Mouse (Mus musculus): ENCODE results near the gene Svip. TPM values are rescaled to one million over a fixed set of nuclear protein-coding genes. Genes with fewer than 3 reads are reported as not detected.

Gene Svip
- polyA plus RNA-seq, 1 experiment from 2014 or later: 10.3 TPM

GRCm38 (mm10) chr7:51955424-51956041, 50.3 kb downstream of the Svip start:
- H3K27me3 ChIP-seq (ENCODE audit: insufficient read depth, low read length): no peaks in the 10 kb centered on the region
- ATAC-seq: no peak
- H3K9ac ChIP-seq (replicated peaks): no peak overlapping the region
- H3K4me1 ChIP-seq (ENCODE audit: insufficient read depth): no peaks in the 10 kb centered on the region
- H3K4me3 ChIP-seq (ENCODE audit: low read depth, low read length): no peak overlapping the region
- 64% methylated on average over 9 of the region's 9 CpGs for WGBS (ENCODE audit: insufficient replicate concordance)
- no peak overlapping the region for H3K4me2 ChIP-seq (ENCODE audit: low read depth, low read length)
- no peak overlapping the region for H3K27ac ChIP-seq (ENCODE audit: low read depth)
- TF ChIP-seq CTCF (IDR thresholded peaks at IDR 0.05; ENCODE audit: low read depth) (no peak), EP300 (IDR thresholded peaks at IDR 0.05; ENCODE audit: low read depth) (no peak)
- H3K36me3 ChIP-seq (replicated peaks; ENCODE audit: insufficient read depth, low read length): no peaks in the 10 kb centered on the region
- DNase-seq: no peak
- no peaks in the 10 kb centered on the region for H3K9me3 ChIP-seq (ENCODE audit: low read length)

Other genes with a start within 250 kb of the Svip start
- gene Gas2, start 144.0 kb downstream of the Svip start, polyA plus RNA-seq (2015; fragmentation: Nextera tagmentation; extraction: Ambion mirVana): 6.1 and 6.4 TPM in 2 replicates
- 4.8 and 5.5 TPM in 2 replicates for gene Fancf, start 143.8 kb downstream of the Svip start, polyA plus RNA-seq (2015; fragmentation: Nextera tagmentation; extraction: Ambion mirVana)
- gene 1700015G11Rik, start 9.7 kb upstream of the Svip start, polyA plus RNA-seq (2015; fragmentation: Nextera tagmentation; extraction: Ambion mirVana): not detected in 2 replicates

Measured in liver, postnatal 0 days (tissue).